Mouse (Mus musculus) kidney, postnatal 0 days (tissue): ENCODE data around the gene Cryzl1. TPM values are rescaled to one million over a fixed set of nuclear protein-coding genes. Genes with fewer than 3 reads are reported as not detected.

ENCODE experiments used
- ATAC-seq: fragments of 200-750 bp; cut with Nextera tagmentation; replicated peaks from 2 replicates; pipeline ENCODE4 v1.8.0; 2017; ENCODE audit warnings: low read depth, moderate number of reproducible peaks, moderate TSS enrichment, moderate library complexity; ENCODE audit not compliant: low FRiP score
- DNase-seq: peaks from one replicate; pipeline ENCODE4 v3.0.0-alpha.2; 2016; ENCODE audit warnings: low spot score
- H3K27ac ChIP-seq: fragments of 300-500 bp; sonication (generic); 2 replicates; pipeline ENCODE4 v1.5.1; 2014; ENCODE audit warnings: mild to moderate bottlenecking
- H3K27me3 ChIP-seq: fragments of 300-500 bp; sonication (generic); 2 replicates; pipeline ENCODE4 v1.6.1; 2014; ENCODE audit warnings: low read length, mixed read lengths; ENCODE audit not compliant: insufficient read depth
- H3K36me3 ChIP-seq: fragments of 300-500 bp; sonication (generic); 2 replicates; pipeline ENCODE4 v1.6.1; 2014; ENCODE audit warnings: low read length, mixed read lengths; ENCODE audit not compliant: insufficient read depth
- H3K4me1 ChIP-seq: fragments of 300-500 bp; sonication (generic); replicated peaks from 2 replicates; pipeline ENCODE4 v1.6.1; 2014; ENCODE audit warnings: antibody characterized with exemption, low read length, mixed read lengths; ENCODE audit not compliant: insufficient read depth
- H3K4me2 ChIP-seq: fragments of 300-500 bp; sonication (generic); 2 replicates; pipeline ENCODE4 v1.6.1; 2014; ENCODE audit warnings: mild to moderate bottlenecking, low read length, moderate library complexity, mixed read lengths
- H3K4me3 ChIP-seq: fragments of 300-500 bp; sonication (generic); replicated peaks from 2 replicates; pipeline ENCODE4 v1.5.1; 2014; ENCODE audit warnings: low read depth, low read length
- H3K9ac ChIP-seq: fragments of 300-500 bp; sonication (generic); 2 replicates; pipeline ENCODE4 v1.6.1; 2014; ENCODE audit warnings: low read depth, low read length
- H3K9me3 ChIP-seq: fragments of 300-500 bp; sonication (generic); replicated peaks from 2 replicates; pipeline ENCODE4 v1.6.1; 2016; ENCODE audit warnings: low read length, inconsistent platforms, mixed read lengths
- CTCF ChIP-seq: IDR thresholded peaks from 2 replicates; pipeline ENCODE4 v1.5.1; 2016; ENCODE audit warnings: antibody characterized with exemption, low read depth, mild to moderate bottlenecking, moderate library complexity
- WGBS: fragments of 180-500 bp; shearing (Covaris S2); extraction: QIAGEN DNeasy Blood & Tissue Kit; methylation state at CpG from one replicate; pipeline ENCODE4 v1.1.7; 2014; 5-methylcytosine and 5-hydroxymethylcytosine counted together
- polyA plus RNA-seq: library from polyadenylated mRNA; unstranded; fragments of >200 nt; fragmentation: Nextera tagmentation; extraction: Ambion mirVana; gene quantifications from 2 replicates; pipeline ENCODE4 v1.2.1, GENCODE M21; 2015

Gene Cryzl1
- polyA plus RNA-seq, 1 experiment from 2014 or later, result 74.8 TPM

GRCm38 (mm10) chr16:91655285-91655684, 73.5 kb downstream of the Cryzl1 start:
- Histone ChIP-seq H3K4me1 (no peaks in the 10 kb centered on the region), H3K27me3 (no peaks in the 10 kb centered on the region), H3K4me2 (no peak overlapping the region), H3K36me3 (peaks cover 72% of the 10 kb centered on the region), H3K27ac (no peak overlapping the region), H3K4me3 (no peak overlapping the region), H3K9ac (no peak overlapping the region), H3K9me3 (no peaks in the 10 kb centered on the region)
- ATAC-seq (no peak), DNase-seq (no peak)
- 97% methylated on average over 9 of the region's 9 CpGs for WGBS
- no peak for TF ChIP-seq CTCF

GRCm38 (mm10) chr16:91652191-91652590, 76.6 kb downstream of the Cryzl1 start:
- Histone ChIP-seq H3K4me2 (no peak overlapping the region), H3K36me3 (peaks cover 41% of the 10 kb centered on the region), H3K9ac (no peak overlapping the region), H3K4me3 (no peak overlapping the region), H3K4me1 (0 out of 2 replicates have a peak, but pooled peaks cover 4% of the 10 kb centered on the region), H3K9me3 (no peaks in the 10 kb centered on the region), H3K27me3 (no peaks in the 10 kb centered on the region), H3K27ac (no peak overlapping the region)
- 96% methylated on average over 3 of the region's 3 CpGs for WGBS
- no peak for ATAC-seq
- TF ChIP-seq CTCF, result no peak
- no peak for DNase-seq

GRCm38 (mm10) chr16:91649781-91650180, 79.0 kb downstream of the Cryzl1 start:
- H3K27ac ChIP-seq, result no peak overlapping the region
- no peak overlapping the region for H3K9ac ChIP-seq
- no peak overlapping the region for H3K4me3 ChIP-seq
- peaks cover 17% of the 10 kb centered on the region for H3K36me3 ChIP-seq
- no peaks in the 10 kb centered on the region for H3K27me3 ChIP-seq
- no peak for ATAC-seq
- no peaks in the 10 kb centered on the region for H3K9me3 ChIP-seq
- no peak for TF ChIP-seq CTCF
- 0 out of 2 replicates have a peak overlapping the region, but pooled peaks have one; percentile 28 for H3K4me2 ChIP-seq
- 0 out of 2 replicates have a peak, but pooled peaks cover 4% of the 10 kb centered on the region for H3K4me1 ChIP-seq
- DNase-seq, result no peak

- no peaks in the 10 kb centered on the region for H3K27me3 ChIP-seq
- H3K4me1 ChIP-seq, result 0 out of 2 replicates have a peak, but pooled peaks cover 4% of the 10 kb centered on the region
- H3K36me3 ChIP-seq, result peaks cover 14% of the 10 kb centered on the region
- WGBS, result 62% methylated on average over 3 of the region's 3 CpGs
- ATAC-seq (no peak), DNase-seq (no peak)
- no peaks in the 10 kb centered on the region for H3K9me3 ChIP-seq
- H3K9ac ChIP-seq, result no peak overlapping the region
- H3K27ac ChIP-seq, result no peak overlapping the region
- peak overlapping the region; percentile 96 for H3K4me2 ChIP-seq
- TF ChIP-seq CTCF, result no peak
- H3K4me3 ChIP-seq, result peak overlapping the region; percentile 16
Measured at GRCm38 (mm10) chr16:91649246-91649645, 79.5 kb downstream of the Cryzl1 start.

GRCm38 (mm10) chr16:91648220-91648550, 80.6 kb downstream of the Cryzl1 start:
- H3K9ac ChIP-seq, result peak overlapping the region; percentile 94
- peak; percentile 58 for ATAC-seq
- H3K27me3 ChIP-seq, result no peaks in the 10 kb centered on the region
- peaks cover 11% of the 10 kb centered on the region for H3K36me3 ChIP-seq
- no peak for TF ChIP-seq CTCF
- H3K4me3 ChIP-seq, result peak overlapping the region; percentile 77
- H3K27ac ChIP-seq, result peak overlapping the region; percentile 98
- 0 out of 2 replicates have a peak, but pooled peaks cover 4% of the 10 kb centered on the region for H3K4me1 ChIP-seq
- H3K4me2 ChIP-seq, result peak overlapping the region; percentile 96
- H3K9me3 ChIP-seq, result no peaks in the 10 kb centered on the region
- under 1% methylated on average over 24 of the region's 25 CpGs for whole genome bisulfite sequencing
- DNase-seq, result peak; percentile 83

- TF ChIP-seq CTCF, result no peak
- Histone ChIP-seq H3K9ac (peak within 1 kb of the TSS; percentile 94), H3K9me3 (no peaks in the 10 kb centered on the region), H3K27me3 (no peaks in the 10 kb centered on the region), H3K4me1 (0 out of 2 replicates have a peak, but pooled peaks cover 4% of the 10 kb centered on the region), H3K27ac (peak within 1 kb of the TSS; percentile 98), H3K4me3 (peak within 1 kb of the TSS; percentile 77), H3K36me3 (peaks cover 13% of the 10 kb centered on the region), H3K4me2 (peak within 1 kb of the TSS; percentile 96)
- ATAC-seq (peak; percentile 95), DNase-seq (peak; percentile 99)
- WGBS, result under 1% methylated on average over 68 of the region's 70 CpGs
Measured at GRCm38 (mm10) chr16:91647461-91648219, 81.1 kb downstream of the Cryzl1 start, which contains the start of gene Son. TSS of gene Son (plus strand) at chr16:91647506.
